Mouse (Mus musculus) frontal cortex, adult 2 months (tissue): ENCODE results near the gene Glb1l. TPM values are rescaled to one million over a fixed set of nuclear protein-coding genes. Genes with fewer than 3 reads are reported as not detected.

Experiments
- DNase-seq, 2 experiments: peaks; one replicate each; pipeline ENCODE4 v3.0.0; 2022; ENCODE audit warnings: low spot score in 1 of 2; ENCODE audit errors: extremely low spot score in 1 of 2
- polyA plus RNA-seq: library from polyadenylated mRNA; depleted of rRNA; stranded (reverse); fragments of >200 nt; gene quantifications from 2 replicates; pipeline ENCODE4 v1.2.3, GENCODE M21; 2012

Glb1l gene
- polyA plus RNA-seq, 1 experiment, result 25.5 TPM

DNA sequence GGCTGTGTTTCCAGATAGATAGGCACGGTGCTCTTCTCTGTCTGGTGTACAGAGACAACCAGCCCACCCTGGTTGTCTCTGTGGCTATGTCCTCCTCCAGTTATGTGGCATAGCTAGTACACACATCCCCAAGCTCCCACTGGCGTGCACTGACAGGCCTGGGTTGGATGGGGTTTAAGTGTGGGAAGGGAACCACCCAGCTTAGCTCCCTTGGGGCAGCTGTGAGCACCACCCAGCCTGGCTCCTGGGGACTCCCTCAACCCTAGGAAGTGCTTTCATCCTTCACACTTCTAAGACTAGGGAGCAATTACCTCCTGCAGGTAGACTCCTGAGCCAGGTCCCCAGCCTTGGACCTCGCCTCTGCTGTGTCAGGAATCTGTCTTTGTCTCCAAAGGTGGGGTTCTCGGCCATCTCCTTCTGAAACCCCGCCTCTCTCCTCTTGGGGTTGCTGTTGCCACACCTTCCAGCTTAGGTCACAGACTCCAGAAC, 21.1 kb upstream of the Glb1l start, which contains the start of gene A630095N17Rik:
A630095N17Rik (minus strand) TSS at position 439 of the 489 bp plus-strand sequence.
- DNase-seq, result no peak

DNA sequence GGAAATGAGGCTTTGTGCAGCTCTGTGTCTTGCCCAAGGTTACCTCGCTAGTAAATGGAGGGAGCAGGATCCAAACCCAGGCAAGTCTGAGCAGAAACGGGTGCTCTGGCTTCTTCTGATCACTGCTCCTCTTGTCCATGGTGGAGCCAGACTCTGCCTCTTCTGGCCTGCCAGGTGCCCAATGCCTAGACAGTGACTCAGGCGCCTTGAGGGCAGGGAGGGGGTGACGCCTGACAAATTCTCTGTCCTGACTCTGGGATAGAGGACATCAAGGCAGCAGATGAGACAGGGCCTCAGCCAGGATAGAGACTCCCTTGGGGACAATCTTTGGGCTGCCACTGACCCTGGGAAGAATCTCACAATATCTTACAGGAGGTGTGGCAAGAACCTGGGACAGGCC, 20.6 kb upstream of the Glb1l start:
- DNase-seq, result no peak

DNA sequence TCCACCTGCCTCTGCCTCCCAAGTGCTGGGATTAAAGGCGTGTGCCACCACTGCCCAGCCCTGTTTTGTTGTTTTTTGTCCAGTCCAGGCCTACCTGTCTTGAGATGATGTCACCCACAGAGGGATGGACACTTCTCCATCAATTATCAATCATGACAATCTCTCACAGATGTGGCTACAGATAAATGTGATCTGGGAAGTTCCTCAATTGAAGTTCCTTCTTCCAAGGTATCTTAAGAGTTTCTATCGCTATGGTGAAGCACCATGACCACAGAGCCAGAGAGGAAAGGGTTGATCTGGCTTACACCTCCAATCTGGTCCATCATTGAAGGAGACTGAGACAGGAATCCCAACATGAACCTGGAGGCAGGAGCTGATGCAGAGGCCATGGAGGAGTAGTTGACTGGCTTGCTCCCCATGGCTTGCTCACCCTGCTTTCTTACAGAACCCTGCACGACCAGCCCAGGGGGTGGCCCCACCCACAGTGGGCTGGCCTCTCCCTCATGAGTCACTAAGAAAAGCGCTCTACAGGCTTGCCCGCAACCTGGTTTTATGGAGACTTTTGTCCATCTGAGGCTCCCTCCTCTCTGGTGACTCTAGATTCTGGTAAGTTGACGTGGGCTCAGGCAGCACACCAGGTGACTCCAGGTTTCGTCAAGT, 19.9 kb upstream of the Glb1l start:
- DNase-seq, result no peak

GRCm38 (mm10) chr1:75229158-75229557, 18.5 kb upstream of the Glb1l start:
- no peak for DNase-seq

DNA sequence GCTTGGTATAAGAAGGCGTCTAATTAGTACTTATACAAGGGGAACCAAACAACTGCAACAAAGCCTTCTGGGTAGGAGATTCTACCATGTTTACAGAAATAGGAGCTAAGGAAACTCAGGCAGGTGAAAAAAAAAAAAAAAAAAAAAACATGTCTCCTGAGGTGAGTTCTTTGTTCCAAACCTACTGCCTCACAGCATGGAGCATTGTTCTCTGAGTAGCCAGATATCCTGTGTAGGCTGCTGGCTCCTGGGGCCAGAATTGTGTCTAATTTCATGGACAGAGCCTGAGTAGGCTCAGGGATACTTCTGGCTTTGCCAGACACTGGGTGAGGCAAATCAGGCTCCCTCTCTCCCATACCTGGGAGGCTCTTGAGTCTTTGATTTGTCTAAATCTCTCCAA, 17.0 kb upstream of the Glb1l start:
- DNase-seq, result no peak

DNA sequence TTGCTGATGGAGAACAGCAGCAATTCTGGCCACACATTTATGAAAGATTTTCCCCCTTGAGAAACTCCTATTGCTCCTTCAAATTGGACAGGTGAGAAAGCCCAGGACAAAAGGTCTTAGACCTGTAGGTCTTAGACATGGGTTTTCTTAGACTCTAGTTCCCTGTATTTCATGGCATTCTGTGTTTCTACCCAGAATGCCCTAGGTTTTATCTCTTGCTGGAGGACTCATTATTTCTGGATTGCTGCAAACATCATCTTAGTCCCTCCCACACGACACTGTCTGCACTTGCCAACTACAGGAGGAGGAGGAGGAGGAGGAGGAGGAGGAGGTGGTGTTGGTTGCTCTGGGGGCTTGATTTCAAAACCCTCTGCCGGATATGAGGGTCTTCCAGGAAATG, 15.5 kb upstream of the Glb1l start:
- no peak for DNase-seq

DNA sequence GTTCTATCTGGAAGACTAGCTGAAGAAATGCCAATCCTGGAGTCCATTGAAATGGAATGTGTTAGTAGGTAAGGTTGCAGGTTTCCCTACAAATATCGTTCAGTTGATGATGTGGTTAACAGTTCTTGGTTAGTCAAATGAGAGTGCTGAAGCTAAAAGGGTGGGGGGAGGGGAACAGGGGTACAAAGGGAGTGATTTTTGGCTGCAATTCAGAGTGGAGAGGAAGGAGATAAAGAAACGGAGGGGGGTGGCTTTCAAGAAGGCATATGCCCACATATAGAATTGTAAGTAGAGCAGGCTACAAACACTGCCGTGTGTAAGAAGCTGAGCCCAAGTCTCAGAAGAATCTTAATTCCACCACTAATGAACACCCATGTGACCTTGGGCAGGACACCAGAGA, 14.9 kb upstream of the Glb1l start:
- no peak for DNase-seq

DNA sequence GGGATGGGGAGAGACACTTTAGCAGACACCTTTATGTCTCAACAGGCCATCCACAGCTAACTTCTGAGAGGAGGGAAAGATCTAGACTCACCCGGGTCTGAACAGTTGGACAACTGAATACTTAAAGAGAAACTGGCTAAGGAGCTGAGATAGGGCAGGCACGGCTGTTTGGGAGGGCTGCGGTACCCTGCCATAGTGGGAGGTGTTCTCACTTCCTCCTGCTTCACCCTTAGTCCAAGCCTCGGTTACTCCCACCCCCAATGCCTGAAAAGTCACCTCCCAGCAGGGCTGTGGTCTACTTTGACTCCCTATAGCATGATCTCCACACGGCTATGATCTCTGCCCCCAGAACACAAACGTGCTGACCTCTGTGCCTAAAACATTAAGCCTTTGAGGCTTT, 12.9 kb upstream of the Glb1l start:
- no peak for DNase-seq

DNA sequence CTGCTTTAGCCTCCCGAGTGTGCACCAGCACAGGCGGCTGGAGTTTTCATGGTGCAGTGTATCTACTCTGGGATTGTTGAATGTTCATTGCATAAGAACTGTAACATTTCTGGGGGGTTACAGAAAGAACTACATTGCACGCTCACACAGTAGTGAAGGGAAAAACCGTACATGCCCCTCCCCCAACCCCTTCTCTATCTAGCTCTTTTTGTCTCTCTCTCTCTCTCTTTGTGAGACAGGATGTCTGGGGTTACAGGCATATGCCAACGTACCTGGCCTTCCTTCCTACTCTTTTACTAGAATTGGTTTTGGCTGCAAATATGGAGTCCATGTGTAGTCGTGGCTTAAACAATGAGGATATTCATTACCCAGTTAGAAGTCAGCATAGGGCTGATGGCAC, 12.3 kb upstream of the Glb1l start:
- DNase-seq, result no peak

DNA sequence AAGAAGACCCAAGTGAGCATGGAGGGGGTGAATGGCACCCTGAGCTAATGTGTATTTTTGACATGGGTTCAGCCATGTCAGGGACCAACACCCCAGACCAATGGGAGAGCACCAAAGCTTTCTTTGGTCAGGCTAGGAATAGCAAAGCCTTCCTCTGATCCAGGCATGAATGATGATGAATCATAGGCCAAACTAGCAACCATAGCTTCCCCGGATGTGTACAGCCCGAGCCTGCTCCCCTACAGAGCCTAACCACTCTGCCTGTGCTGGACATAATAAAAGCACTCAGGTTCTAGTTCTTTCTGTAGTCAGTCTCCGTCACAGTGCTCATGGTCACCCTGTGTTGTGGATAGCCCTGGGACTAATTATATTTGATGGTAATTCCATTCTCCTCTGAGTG, 10.9 kb upstream of the Glb1l start:
- no peak for DNase-seq

GRCm38 (mm10) chr1:75219531-75219930, 8.9 kb upstream of the Glb1l start, which contains the start of gene Tuba4a:
Gene Tuba4a (minus strand): TSS chr1:75219865.
- DNase-seq, result no peak

- DNase-seq, result peak; percentile 89 to 95
Measured at GRCm38 (mm10) chr1:75219078-75219477, 8.5 kb upstream of the Glb1l start.

DNA sequence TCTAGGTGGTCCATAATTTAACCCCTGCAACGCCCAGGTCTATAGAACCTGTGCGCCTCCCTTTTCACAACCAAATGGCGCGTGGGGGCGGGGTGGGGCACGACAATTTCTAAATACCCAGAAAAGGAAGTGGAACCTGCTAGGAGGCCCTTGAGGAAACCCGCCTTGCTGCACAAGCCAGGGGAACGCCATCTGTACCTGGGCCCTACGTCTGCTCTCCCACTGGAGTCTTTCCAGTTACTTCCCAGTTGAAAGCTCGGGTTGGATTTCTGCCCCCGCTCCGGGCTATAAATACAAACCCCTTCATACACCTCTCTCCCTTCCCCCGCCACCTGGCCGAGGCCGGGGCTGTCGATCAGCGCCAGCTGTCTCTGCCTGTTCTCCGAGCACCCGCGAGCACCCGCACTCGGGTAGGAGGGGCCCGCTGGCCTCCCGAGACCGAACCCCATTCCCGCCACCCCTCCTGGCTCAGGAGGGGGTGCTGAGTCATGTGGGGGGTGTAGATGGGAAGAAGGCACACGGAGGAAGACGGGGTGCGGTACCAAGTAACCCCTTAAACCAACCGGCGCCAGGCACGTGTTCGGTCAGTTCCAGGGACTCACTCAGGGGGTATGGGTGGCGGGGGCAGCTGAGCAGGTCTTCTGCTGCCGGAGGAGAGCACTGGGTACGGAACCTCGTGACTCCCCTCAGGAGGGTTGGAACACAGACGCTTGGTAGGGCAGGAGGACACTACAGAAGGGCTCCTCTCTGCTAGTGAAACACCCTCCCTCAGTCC, 7.8 kb upstream of the Glb1l start:
- peak; percentile 48 to 77 for DNase-seq

DNA sequence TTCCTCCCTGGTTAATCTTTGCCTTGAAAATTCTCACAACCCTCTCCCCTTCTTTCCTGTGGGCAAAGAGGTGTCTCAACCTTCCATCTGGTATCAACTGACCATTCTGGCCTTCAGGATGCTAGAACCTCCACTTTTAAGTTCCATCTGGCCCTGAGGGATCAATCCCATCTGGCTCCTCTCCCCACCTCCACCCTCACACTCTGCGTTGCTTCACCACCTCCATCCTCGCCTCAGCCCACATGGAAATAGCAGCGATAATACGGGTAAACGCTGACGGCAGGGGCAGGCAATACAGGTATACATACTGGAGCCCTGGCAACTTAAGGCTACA, 7.2 kb upstream of the Glb1l start:
- DNase-seq, result peak in 1 of 2 experiments; percentile 70

- no peak for DNase-seq
Measured at GRCm38 (mm10) chr1:75216797-75217585, 6.4 kb upstream of the Glb1l start.

- DNase-seq, result no peak
Measured at GRCm38 (mm10) chr1:75215785-75216184, 5.2 kb upstream of the Glb1l start.

DNA sequence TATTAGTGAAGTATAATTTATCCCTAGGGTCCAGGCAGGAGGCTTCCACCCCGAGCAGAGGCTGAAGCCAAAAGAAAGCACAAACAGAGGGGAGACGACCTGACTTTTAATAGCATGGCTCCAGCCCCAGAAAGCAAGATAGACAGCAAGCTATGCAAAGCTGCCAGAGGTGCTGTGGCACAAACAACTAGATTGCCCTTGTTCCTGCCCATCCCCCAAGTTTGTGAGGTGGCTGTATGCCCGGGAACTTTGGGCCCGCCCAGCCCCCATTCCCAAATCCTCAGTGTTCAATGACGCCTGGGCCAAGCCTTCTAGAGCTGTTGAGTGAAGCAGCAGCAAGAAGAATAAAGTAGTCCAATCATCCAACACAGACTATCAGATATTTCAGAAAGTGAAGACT, 4.3 kb upstream of the Glb1l start:
- peak in 1 of 2 experiments; percentile 75 for DNase-seq

DNA sequence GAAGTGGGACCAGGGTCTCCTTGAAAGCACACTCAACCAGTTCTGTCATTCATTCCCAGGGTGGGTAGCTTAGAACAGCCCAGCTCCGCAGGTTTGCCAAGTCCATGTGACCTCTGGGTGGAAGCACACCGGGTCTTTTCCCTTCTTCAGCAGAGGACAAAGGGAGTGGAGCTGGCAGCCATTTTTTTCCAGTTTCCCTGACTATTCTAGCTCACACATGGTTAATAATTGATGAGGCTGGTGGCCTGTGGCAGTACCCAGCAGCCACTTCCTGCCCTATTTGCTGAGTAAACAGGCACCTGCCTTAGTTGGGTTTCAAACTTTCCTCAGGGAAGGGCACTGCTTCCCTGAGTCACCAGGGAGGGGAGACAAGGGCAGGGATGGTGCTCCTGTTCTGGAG, 3.8 kb upstream of the Glb1l start:
- DNase-seq, result no peak

DNA sequence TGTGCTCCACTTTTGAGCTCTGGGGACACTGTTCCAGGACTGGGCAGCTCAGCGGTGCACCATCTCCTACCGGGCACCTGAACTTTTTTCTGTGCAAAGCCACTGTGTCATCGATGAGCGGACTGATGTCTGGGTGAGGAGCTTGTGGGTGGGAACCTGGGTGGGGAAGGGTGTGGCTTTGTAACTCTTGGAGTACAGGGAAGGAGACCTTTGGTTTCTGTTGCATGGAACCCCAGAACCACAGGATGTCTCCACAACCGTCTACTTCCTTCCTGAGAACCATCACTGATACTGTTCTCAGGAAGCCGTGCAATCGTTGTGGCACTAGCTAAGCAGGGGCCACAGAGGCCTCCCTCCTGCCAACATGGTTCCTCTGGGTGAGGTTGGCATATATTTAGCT, 2.5 kb upstream of the Glb1l start:
- DNase-seq, result no peak

GRCm38 (mm10) chr1:75212542-75212941, 1.9 kb upstream of the Glb1l start:
- DNase-seq, result no peak

DNA sequence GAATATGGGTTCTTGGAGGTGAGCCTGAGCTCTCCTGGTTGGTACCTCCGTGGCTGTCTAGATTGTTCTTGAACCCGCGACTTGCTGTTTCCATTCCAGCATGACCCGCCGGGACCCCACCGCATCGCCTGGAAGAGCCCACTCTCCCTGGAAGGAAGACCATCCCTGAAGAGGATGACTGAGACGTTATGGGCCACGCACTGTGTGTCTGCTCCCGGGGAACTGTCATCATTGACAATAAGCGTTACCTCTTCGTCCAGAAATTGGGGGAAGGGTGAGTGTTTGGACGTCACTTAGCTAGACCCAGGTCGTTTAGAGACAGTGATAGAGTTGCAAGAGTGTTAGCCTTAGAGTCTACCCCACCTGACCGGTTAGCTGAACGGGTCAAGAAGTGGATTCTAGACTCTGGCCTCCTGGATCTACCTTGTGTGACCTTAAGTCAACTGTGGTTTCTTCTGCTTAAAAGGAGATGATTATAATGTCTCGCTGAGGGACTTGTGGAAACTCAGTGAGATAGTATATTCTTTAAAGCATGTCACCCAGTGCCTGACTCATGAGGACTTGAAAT, 612 bp upstream of the Glb1l start:
- no peak for DNase-seq
